Comparison of ENCODE assay signal across 8 mouse cellular contexts in genomic region chr4:86749361-86749841, GRCm38 (mm10). TPM values are rescaled to one million over a fixed set of nuclear protein-coding genes. Genes with fewer than 3 reads are reported as not detected.
DNase-seq lines count a peak whose midpoint lies in the region; ATAC-seq and TF ChIP-seq lines count a peak whose summit lies in the region.

No protein-coding gene starts in this region.

- H3K9me3 ChIP-seq in kidney, postnatal 0 days (replicated peaks; ENCODE audit: low read length) = no peaks in the 10 kb centered on the region

- DNase-seq in layer of hippocampus, adult 2 months (ENCODE audit: low spot score in 2 of 2) = no peak
- DNase-seq in layer of hippocampus, adult 9-11 months = no peak
- peak; percentile 14 for DNase-seq in c-Kit-positive CD71-negative TER-119-negative erythroid progenitor cells, embryonic 14.5 days (ENCODE audit: low read depth)
- DNase-seq in kidney, postnatal 0 days (ENCODE audit: low spot score) = peak; percentile 66
- peak; percentile 45 for DNase-seq in lung, postnatal 10 days
- DNase-seq in right cerebral cortex, postnatal 4 days = peak; percentile 8
- no peak for DNase-seq in gastrocnemius, postnatal 14 days

- peak overlapping the region; percentile 87 for H3K4me2 ChIP-seq in kidney, postnatal 0 days (ENCODE audit: low read length)

- peak overlapping the region; percentile 98 for H3K9ac ChIP-seq in kidney, postnatal 0 days (ENCODE audit: low read depth, low read length)

- H3K27me3 ChIP-seq in kidney, postnatal 0 days (ENCODE audit: insufficient read depth, low read length) = no peaks in the 10 kb centered on the region

- peak overlapping the region; percentile 99 for H3K4me3 ChIP-seq in layer of hippocampus, adult 2 months
- peak overlapping the region; percentile 99 for H3K4me3 ChIP-seq in kidney, postnatal 0 days (replicated peaks; ENCODE audit: low read depth, low read length)

- H3K36me3 ChIP-seq in kidney, postnatal 0 days (ENCODE audit: insufficient read depth, low read length) = no peaks in the 10 kb centered on the region

- H3K4me1 ChIP-seq in kidney, postnatal 0 days (replicated peaks; ENCODE audit: insufficient read depth, low read length) = peaks cover 5% of the 10 kb centered on the region; the same call in 1 of the 2 replicates

- H3K27ac ChIP-seq in layer of hippocampus, adult 2 months = peak overlapping the region; percentile 94
- H3K27ac ChIP-seq in kidney, postnatal 0 days = peak overlapping the region; percentile 94; the same call in 1 of the 2 replicates

- no peak for TF ChIP-seq CTCF in layer of hippocampus, adult 2 months (conservative IDR thresholded peaks at IDR 0.05)
- TF ChIP-seq CTCF in kidney, postnatal 0 days (IDR thresholded peaks at IDR 0.05; ENCODE audit: low read depth) = no peak

- ATAC-seq in frontal cortex, adult (ENCODE audit: low TSS enrichment) = peak; percentile 18; the same call in 1 of the 2 replicates
- no peak for ATAC-seq in kidney, postnatal 0 days (replicated peaks; ENCODE audit: low FRiP score, low read depth)

- intact Hi-C loops in gastrocnemius, postnatal 14 days (cut with DNase I; ENCODE audit: low total_unique reads) = no loop called here

- under 1% methylated on average over 13 of the region's 13 CpGs for WGBS in kidney, postnatal 0 days

RNA-seq across cellular contexts. Expression of gene Dennd4c, which starts 1.0 kb away (rescaled TPM):
- total RNA-seq in layer of hippocampus, adult 2 months (2021) = 10 to 100 TPM in 1 of 2 experiments, 1 to 10 TPM in 1; 9.5 to 10.6 TPM
- 3.9 and 4.0 TPM in 2 replicates for polyA plus RNA-seq in kidney, postnatal 0 days (2015; fragmentation: Nextera tagmentation; extraction: Ambion mirVana)
- 10 to 100 TPM; 16.5 to 18.4 TPM for total RNA-seq in gastrocnemius, postnatal 14 days (2021)

Comparison
In these comparisons a context has a peak if more than half of its experiments do, and no peak if none do; other contexts are left out.
1. DNase-seq: peak in c-Kit-positive CD71-negative TER-119-negative erythroid progenitor cells, embryonic 14.5 days (single experiment), kidney, postnatal 0 days (single experiment), lung, postnatal 10 days (single experiment) and right cerebral cortex, postnatal 4 days (single experiment); none in layer of hippocampus, adult 2 months (0 of 2), layer of hippocampus, adult 9-11 months (single experiment) and gastrocnemius, postnatal 14 days (single experiment).